Comparison of ENCODE assay signal across 25 mouse cellular contexts in genomic region chr10:59848079-59848877, GRCm38 (mm10). TPM values are rescaled to one million over a fixed set of nuclear protein-coding genes. Genes with fewer than 3 reads are reported as not detected.
A peak's percentile ranks its signal among the peaks of the same experiment; 100 is the strongest.
DNase-seq lines count a peak whose midpoint lies in the region; ATAC-seq and TF ChIP-seq lines count a peak whose summit lies in the region.
"Had no signal": no experiment of that assay in that cellular context is flagged by ENCODE, and none has a peak within 500 bp of the region (broad histone marks: within the 10 kb centered on the region; RNA-seq: fewer than 3 reads in every experiment).

No protein-coding gene starts in this region.

- no peak overlapping the region for H3K4me3 ChIP-seq in kidney, postnatal 0 days (replicated peaks; ENCODE audit: low read depth, low read length)
- no peak overlapping the region for H3K4me3 ChIP-seq in midbrain, embryonic 16.5 days (ENCODE audit: low read depth, low read length)
- H3K4me3 ChIP-seq in cerebellum, adult 2 months (replicated peaks; ENCODE audit: insufficient read depth, low read depth, low read length) = no peak overlapping the region
- H3K4me3 ChIP-seq: embryonic facial prominence, embryonic 13.5 days; erythroblast, embryonic 14.5 days; gastrocnemius, adult 2 months; intestine, embryonic 15.5 days; left cerebral cortex, adult 2 months; neural tube, embryonic 13.5 days had no signal

- H3K36me3 ChIP-seq in kidney, postnatal 0 days (ENCODE audit: insufficient read depth, low read length) = 0 out of 2 replicates have a peak, but pooled peaks cover 4% of the 10 kb centered on the region
- no peaks in the 10 kb centered on the region for H3K36me3 ChIP-seq in midbrain, embryonic 16.5 days (ENCODE audit: control insufficient read depth, insufficient read depth, low read length)
- H3K36me3 ChIP-seq: intestine, embryonic 15.5 days; neural tube, embryonic 13.5 days had no signal

- H3K9ac ChIP-seq in kidney, postnatal 0 days (ENCODE audit: low read depth, low read length) = no peak overlapping the region
- H3K9ac ChIP-seq in midbrain, embryonic 16.5 days (ENCODE audit: low read depth, low read length) = no peak overlapping the region
- H3K9ac ChIP-seq: embryonic facial prominence, embryonic 13.5 days; intestine, embryonic 15.5 days; liver, postnatal 0 days; neural tube, embryonic 13.5 days had no signal

- no peak for DNase-seq in kidney, postnatal 0 days (ENCODE audit: low spot score)
- no peak for DNase-seq in kidney, postnatal 36 days
- peak; percentile 37 for DNase-seq in induced T-regulatory cell, adult 2 months (ENCODE audit: low read depth)
- DNase-seq in cerebellum, adult 2 months = no peak
- DNase-seq: adrenal gland, adult 2 months; adrenal gland, postnatal 36 days; B cell, adult 2 months; cerebellum, adult 8-10 months; cerebellum, postnatal 25 days; embryo, embryonic 11 days; gastrocnemius, adult 2 months; liver, postnatal 0 days; lung, postnatal 36 days; thymus, postnatal 4 days had no signal

- peak; percentile 55 for ATAC-seq in kidney, postnatal 0 days (replicated peaks; ENCODE audit: low FRiP score, low read depth)
- ATAC-seq in common myeloid progenitor, adult 5-6 weeks (replicated peaks; ENCODE audit: low read depth, poor library complexity, severe bottlenecking) = 0 out of 2 replicates have a peak, but pooled peaks have one; percentile 18
- ATAC-seq in megakaryocyte, adult 5-6 weeks (ENCODE audit: poor library complexity, severe bottlenecking) = peak; percentile 72
- ATAC-seq in midbrain, embryonic 16.5 days = no peak
- ATAC-seq: forebrain, embryonic 16.5 days; hindbrain, embryonic 16.5 days; intestine, embryonic 15.5 days; liver, postnatal 0 days had no signal

- H3K9me3 ChIP-seq in kidney, postnatal 0 days (replicated peaks; ENCODE audit: low read length) = no peaks in the 10 kb centered on the region
- no peaks in the 10 kb centered on the region for H3K9me3 ChIP-seq in midbrain, embryonic 16.5 days (replicated peaks; ENCODE audit: control insufficient read depth, low read length, poor library complexity, severe bottlenecking)
- H3K9me3 ChIP-seq: embryonic facial prominence, embryonic 13.5 days; intestine, embryonic 15.5 days; neural tube, embryonic 13.5 days had no signal

- no peaks in the 10 kb centered on the region for H3K27me3 ChIP-seq in kidney, postnatal 0 days (ENCODE audit: insufficient read depth, low read length)
- H3K27me3 ChIP-seq in midbrain, embryonic 16.5 days (ENCODE audit: control insufficient read depth, insufficient read depth, low read depth, low read length) = no peaks in the 10 kb centered on the region
- H3K27me3 ChIP-seq in cerebellum, adult 2 months (ENCODE audit: control insufficient read depth, insufficient read depth, low read length) = no peaks in the 10 kb centered on the region
- H3K27me3 ChIP-seq: embryonic facial prominence, embryonic 13.5 days; intestine, embryonic 15.5 days; neural tube, embryonic 13.5 days had no signal

- TF ChIP-seq CTCF in kidney, postnatal 0 days (IDR thresholded peaks at IDR 0.05; ENCODE audit: low read depth) = no peak
- no peak for TF ChIP-seq CTCF in cerebellum, adult 2 months (IDR thresholded peaks at IDR 0.05; ENCODE audit: borderline replicate concordance, insufficient read depth, low read depth, low read length)

- H3K27ac ChIP-seq in kidney, postnatal 0 days = peak overlapping the region; percentile 20; the same call in 1 of the 2 replicates
- no peak overlapping the region for H3K27ac ChIP-seq in midbrain, embryonic 16.5 days (ENCODE audit: low read length)
- H3K27ac ChIP-seq in cerebellum, adult 2 months (ENCODE audit: insufficient read depth, low read length) = no peak overlapping the region
- H3K27ac ChIP-seq: embryonic facial prominence, embryonic 13.5 days; gastrocnemius, adult 2 months; intestine, embryonic 15.5 days; left cerebral cortex, adult 2 months; neural tube, embryonic 13.5 days had no signal

- 69% methylated on average over 11 of the region's 11 CpGs for WGBS in kidney, postnatal 0 days
- WGBS in midbrain, embryonic 16.5 days = 81% methylated on average over 11 of the region's 11 CpGs
- 85% methylated on average over 11 of the region's 11 CpGs for WGBS in cerebellum, adult 2 months

- TF ChIP-seq POLR2A in cerebellum, adult 2 months (IDR thresholded peaks at IDR 0.05; ENCODE audit: borderline replicate concordance, insufficient read depth, low read length) = no peak

- H3K4me2 ChIP-seq in kidney, postnatal 0 days (ENCODE audit: low read length) = no peak overlapping the region
- H3K4me2 ChIP-seq in midbrain, embryonic 16.5 days (ENCODE audit: low read length) = no peak overlapping the region
- H3K4me2 ChIP-seq: embryonic facial prominence, embryonic 13.5 days; intestine, embryonic 15.5 days; liver, embryonic 11.5 days; neural tube, embryonic 13.5 days had no signal

- H3K4me1 ChIP-seq in kidney, postnatal 0 days (replicated peaks; ENCODE audit: insufficient read depth, low read length) = peaks cover 7% of the 10 kb centered on the region; the same call in 1 of the 2 replicates
- H3K4me1 ChIP-seq in midbrain, embryonic 16.5 days (ENCODE audit: control insufficient read depth, insufficient read depth, low read length) = no peaks in the 10 kb centered on the region
- no peaks in the 10 kb centered on the region for H3K4me1 ChIP-seq in cerebellum, adult 2 months (ENCODE audit: control insufficient read depth, insufficient read depth, low read length)
- H3K4me1 ChIP-seq: embryonic facial prominence, embryonic 13.5 days; intestine, embryonic 15.5 days had no signal

RNA-seq across cellular contexts. Expression of gene Dnajb12, which starts 31.1 kb away (rescaled TPM):
- 27.9 and 30.2 TPM in 2 replicates for polyA plus RNA-seq in kidney, postnatal 0 days (2015; fragmentation: Nextera tagmentation; extraction: Ambion mirVana)
- 22.7 and 23.9 TPM in 2 replicates for total RNA-seq in common myeloid progenitor, adult 5-6 weeks (2017)
- total RNA-seq in megakaryocyte, adult 5-6 weeks (2015) = 21.9 and 26.0 TPM in 2 replicates
- total RNA-seq in megakaryocyte, adult 5-6 weeks (2017) = 17.3 and 18.5 TPM in 2 replicates
- 18.5 and 19.1 TPM in 2 replicates for polyA plus RNA-seq in midbrain, embryonic 16.5 days (2015; fragmentation: Nextera tagmentation; extraction: Ambion mirVana)
- 48.6 and 52.3 TPM in 2 replicates for polyA plus RNA-seq in cerebellum, adult 2 months (2012; rRNA removed)
